Mouse (Mus musculus) spleen, adult 2 months (tissue): ENCODE data around the gene Lactbl1.

Experiments used
- CTCF ChIP-seq: fragments of 200-500 bp; IDR thresholded peaks from 2 replicates; pipeline ENCODE4 v1.5.1; 2011; ENCODE audit warnings: mild to moderate bottlenecking, inconsistent platforms; ENCODE audit not compliant: insufficient read depth, insufficient read length, insufficient replicate concordance; ENCODE audit errors: extremely low read depth
- POLR2A ChIP-seq: fragments of 200-500 bp; IDR thresholded peaks from 2 replicates; pipeline ENCODE4 v1.6.1; 2011; ENCODE audit warnings: low read depth, low read length, inconsistent platforms

GRCm38 (mm10) chr4:136588003-136588402, 34.4 kb upstream of the Lactbl1 start:
- TF ChIP-seq POLR2A, result no peak
- no peak for TF ChIP-seq CTCF
